Mouse (Mus musculus) neural tube, embryonic 12.5 days (tissue): ENCODE results near the gene Adora2a. TPM values are rescaled to one million over a fixed set of nuclear protein-coding genes. Genes with fewer than 3 reads are reported as not detected.
"Not testable (repeated sequence)": the region's sequence is repeated elsewhere in the genome, so short reads cannot be mapped to it uniquely, and the experiment has no call there.

Experiments used
- ATAC-seq: fragments of 200-750 bp; cut with Nextera tagmentation; 2 replicates; pipeline ENCODE4 v1.8.0; 2017; ENCODE audit warnings: low read depth, mild to moderate bottlenecking, moderate TSS enrichment, moderate library complexity; ENCODE audit not compliant: low FRiP score
- H3K27ac ChIP-seq: fragments of 300-500 bp; sonication (generic); 2 replicates; pipeline ENCODE4 v1.5.1; 2016
- H3K27me3 ChIP-seq: fragments of 300-500 bp; sonication (generic); replicated peaks from 2 replicates; pipeline ENCODE4 v1.6.1; 2016; ENCODE audit warnings: mild to moderate bottlenecking
- H3K36me3 ChIP-seq: fragments of 300-500 bp; sonication (generic); 2 replicates; pipeline ENCODE4 v1.6.1; 2016; ENCODE audit warnings: mild to moderate bottlenecking
- H3K4me1 ChIP-seq: fragments of 300-500 bp; sonication (generic); 2 replicates; pipeline ENCODE4 v1.6.1; 2016
- H3K4me2 ChIP-seq: fragments of 300-500 bp; sonication (generic); replicated peaks from 2 replicates; pipeline ENCODE4 v1.6.1; 2016; ENCODE audit warnings: mild to moderate bottlenecking
- H3K4me3 ChIP-seq: fragments of 300-500 bp; sonication (generic); 2 replicates; pipeline ENCODE4 v1.5.1; 2016
- H3K9ac ChIP-seq: fragments of 300-500 bp; sonication (generic); 2 replicates; pipeline ENCODE4 v1.6.1; 2016; ENCODE audit warnings: mild to moderate bottlenecking
- H3K9me3 ChIP-seq: fragments of 300-500 bp; sonication (generic); 2 replicates; pipeline ENCODE4 v1.6.1; 2016; ENCODE audit warnings: mild to moderate bottlenecking
- WGBS: fragments of 180-500 bp; shearing (Covaris S2); methylation state at CpG from one replicate; pipeline ENCODE4 v1.1.7; 2016; 5-methylcytosine and 5-hydroxymethylcytosine counted together
- polyA plus RNA-seq: library from polyadenylated mRNA; unstranded; fragments of >200 nt; fragmentation: Nextera tagmentation; extraction: Ambion mirVana; gene quantifications from 2 replicates; pipeline ENCODE4 v1.2.1, GENCODE M21; 2016

The Adora2a gene
- polyA plus RNA-seq, result 3.5 and 4.1 TPM in 2 replicates

DNA sequence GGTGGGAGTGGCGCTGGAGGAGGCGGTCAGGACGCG is at the start of gene Adora2a:
Gene Adora2a (plus strand): TSS at position 6 of the 36 bp plus-strand sequence.
- ATAC-seq, result no peak
- 3% methylated on average over 4 of the region's 4 CpGs for WGBS
- Histone ChIP-seq H3K4me1 (peaks cover 12% of the 10 kb centered on the region), H3K27me3 (peaks cover 40% of the 10 kb centered on the region), H3K4me2 (peak within 1 kb of the TSS; percentile 65), H3K4me3 (peak within 1 kb of the TSS; percentile 34), H3K36me3 (peaks cover 7% of the 10 kb centered on the region; the same call in 1 of the 2 replicates), H3K27ac (no peak within 1 kb of the TSS), H3K9ac (peak within 1 kb of the TSS; percentile 56), H3K9me3 (no peaks in the 10 kb centered on the region)

- no peaks in the 10 kb centered on the region for H3K9me3 ChIP-seq
- H3K4me1 ChIP-seq, result no peaks in the 10 kb centered on the region
- H3K9ac ChIP-seq, result no peak overlapping the region
- no peak for ATAC-seq
- no peak overlapping the region for H3K4me2 ChIP-seq
- 95% methylated on average over 4 of the region's 4 CpGs for WGBS
- no peak overlapping the region for H3K27ac ChIP-seq
- no peaks in the 10 kb centered on the region for H3K27me3 ChIP-seq
- H3K36me3 ChIP-seq, result peaks cover 57% of the 10 kb centered on the region
- no peak overlapping the region for H3K4me3 ChIP-seq
Measured at GRCm38 (mm10) chr10:75273020-75273419, 43.7 kb upstream of the Adora2a start.

DNA sequence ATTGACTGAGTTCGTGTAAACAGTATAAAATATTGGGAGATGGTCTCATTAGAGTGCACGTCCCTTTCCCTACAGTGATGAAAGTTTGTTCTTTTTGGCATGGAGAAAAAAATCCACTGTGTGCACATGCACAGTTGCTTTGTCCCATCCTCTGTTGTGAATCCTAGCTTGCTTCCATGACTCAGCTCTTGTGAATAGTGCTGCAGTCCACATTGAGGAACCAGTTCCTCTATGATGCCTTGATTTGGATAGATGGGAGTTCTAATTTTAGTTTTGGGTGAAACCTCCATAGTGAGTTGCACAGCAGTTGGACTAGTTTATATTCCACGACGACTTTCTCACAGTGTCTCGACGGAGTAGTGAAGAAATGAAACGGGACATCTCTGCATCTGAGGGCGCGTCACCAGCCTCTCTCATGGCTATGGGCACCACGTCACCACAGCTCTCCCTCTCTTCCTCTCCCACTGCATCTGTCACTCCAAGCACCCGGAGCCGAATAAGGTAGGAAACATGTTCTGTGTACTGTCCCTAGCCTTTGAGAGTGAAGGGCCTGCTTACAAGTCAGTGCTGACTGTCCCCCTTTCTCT is 40.2 kb upstream of the Adora2a start:
- H3K4me2 ChIP-seq, result no peak overlapping the region
- H3K9me3 ChIP-seq, result no peaks in the 10 kb centered on the region
- no peak for ATAC-seq
- H3K4me1 ChIP-seq, result no peaks in the 10 kb centered on the region
- no peak overlapping the region for H3K9ac ChIP-seq
- peaks cover 44% of the 10 kb centered on the region for H3K36me3 ChIP-seq
- WGBS, result 94% methylated on average over 12 of the region's 12 CpGs
- H3K27me3 ChIP-seq, result no peaks in the 10 kb centered on the region
- H3K27ac ChIP-seq, result no peak overlapping the region
- H3K4me3 ChIP-seq, result no peak overlapping the region

DNA sequence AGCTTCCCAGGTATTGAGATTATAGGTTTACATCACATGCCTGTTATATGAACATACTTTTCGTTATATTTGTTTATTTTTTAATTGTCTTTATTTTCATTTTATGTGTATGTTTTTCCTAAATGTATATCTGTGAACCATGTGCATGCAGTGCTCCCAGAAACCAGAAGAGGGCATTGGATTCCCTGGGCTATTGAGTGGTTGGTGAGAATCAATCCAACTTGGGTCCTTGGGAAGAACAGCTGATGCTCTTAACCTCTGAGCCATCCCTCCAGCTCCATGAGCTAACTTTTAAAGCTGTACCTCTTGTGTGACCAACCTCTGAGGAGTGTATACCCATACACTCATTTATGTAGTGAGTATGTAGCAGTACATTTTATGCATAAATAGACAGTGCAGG is 39.2 kb upstream of the Adora2a start:
- WGBS, result 78% methylated on average over 1 of the region's 1 CpGs
- H3K9me3 ChIP-seq, result no peaks in the 10 kb centered on the region
- no peak overlapping the region for H3K4me2 ChIP-seq
- H3K4me1 ChIP-seq, result no peaks in the 10 kb centered on the region
- H3K36me3 ChIP-seq, result peaks cover 39% of the 10 kb centered on the region
- 0 out of 2 replicates have a peak, but pooled peaks have one; percentile 29 for ATAC-seq
- no peaks in the 10 kb centered on the region for H3K27me3 ChIP-seq
- no peak overlapping the region for H3K4me3 ChIP-seq
- no peak overlapping the region for H3K27ac ChIP-seq
- H3K9ac ChIP-seq, result no peak overlapping the region

GRCm38 (mm10) chr10:75282648-75283047 is 34.0 kb upstream of the Adora2a start:
- Histone ChIP-seq H3K4me1 (no peaks in the 10 kb centered on the region), H3K27ac (no peak overlapping the region), H3K4me3 (no peak overlapping the region), H3K4me2 (no peak overlapping the region), H3K36me3 (peaks cover 31% of the 10 kb centered on the region), H3K9ac (no peak overlapping the region), H3K9me3 (no peaks in the 10 kb centered on the region), H3K27me3 (no peaks in the 10 kb centered on the region)
- ATAC-seq, result no peak
- 94% methylated on average over 5 of the region's 5 CpGs for WGBS

GRCm38 (mm10) chr10:75283821-75284220 is 32.9 kb upstream of the Adora2a start:
- Histone ChIP-seq H3K27ac (no peak overlapping the region), H3K9ac (no peak overlapping the region), H3K36me3 (peaks cover 26% of the 10 kb centered on the region), H3K4me2 (no peak overlapping the region), H3K27me3 (no peaks in the 10 kb centered on the region), H3K4me3 (no peak overlapping the region), H3K9me3 (no peaks in the 10 kb centered on the region), H3K4me1 (no peaks in the 10 kb centered on the region)
- 96% methylated on average over 3 of the region's 3 CpGs for WGBS
- ATAC-seq, result no peak

GRCm38 (mm10) chr10:75288579-75288978 is 28.1 kb upstream of the Adora2a start:
- ATAC-seq, result no peak
- H3K4me3 ChIP-seq, result no peak overlapping the region
- WGBS, result 89% methylated on average over 7 of the region's 7 CpGs
- H3K27ac ChIP-seq, result no peak overlapping the region
- peaks cover 12% of the 10 kb centered on the region; the same call in 1 of the 2 replicates for H3K36me3 ChIP-seq
- no peak overlapping the region for H3K9ac ChIP-seq
- no peaks in the 10 kb centered on the region for H3K4me1 ChIP-seq
- H3K9me3 ChIP-seq, result no peaks in the 10 kb centered on the region
- no peak overlapping the region for H3K4me2 ChIP-seq
- H3K27me3 ChIP-seq, result no peaks in the 10 kb centered on the region

DNA sequence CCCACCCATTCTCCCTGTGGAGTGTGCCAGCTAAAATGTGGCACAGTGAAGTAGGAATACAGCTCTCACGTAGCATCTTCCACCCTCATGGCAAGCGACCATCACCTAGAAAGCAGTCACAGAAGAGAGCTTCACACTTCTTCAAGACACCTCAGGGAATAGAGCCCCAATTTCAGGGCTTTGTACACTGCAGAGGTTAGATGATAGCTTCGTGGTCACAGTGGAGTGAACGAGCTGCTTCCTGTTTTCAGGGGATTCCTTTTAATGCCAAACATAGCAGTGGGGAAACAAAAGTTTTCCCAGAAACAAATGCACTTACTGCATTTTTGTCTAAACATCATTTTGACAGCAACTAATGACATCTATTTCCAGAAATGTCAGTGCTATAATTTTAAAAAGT is 27.3 kb upstream of the Adora2a start:
- no peak overlapping the region for H3K27ac ChIP-seq
- peaks cover 5% of the 10 kb centered on the region; the same call in 1 of the 2 replicates for H3K36me3 ChIP-seq
- no peak overlapping the region for H3K4me3 ChIP-seq
- H3K4me2 ChIP-seq, result no peak overlapping the region
- no peak for ATAC-seq
- no peaks in the 10 kb centered on the region for H3K27me3 ChIP-seq
- no peaks in the 10 kb centered on the region for H3K9me3 ChIP-seq
- no peak overlapping the region for H3K9ac ChIP-seq
- no peaks in the 10 kb centered on the region for H3K4me1 ChIP-seq
- 75% methylated on average over 4 of the region's 4 CpGs for WGBS

DNA sequence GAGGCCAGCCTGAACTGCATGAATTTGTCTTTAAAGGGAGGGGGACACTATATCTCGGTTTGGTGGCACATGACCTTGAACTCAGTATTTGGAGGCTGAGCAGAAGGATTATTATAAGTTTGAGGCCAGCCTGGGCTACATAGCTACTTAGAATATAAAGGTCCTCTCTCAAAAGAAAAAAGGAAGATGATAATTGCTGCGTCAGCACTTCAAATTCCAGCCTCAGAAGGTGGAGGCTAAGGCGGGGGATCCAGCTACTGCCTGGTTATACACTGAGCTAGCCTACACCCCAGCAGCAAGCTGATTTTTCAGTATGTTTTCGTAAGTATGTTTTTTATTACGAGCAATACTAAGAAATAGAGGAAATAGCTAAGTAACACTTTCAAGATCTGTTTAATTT is 26.0 kb upstream of the Adora2a start:
- Histone ChIP-seq H3K9me3 (no peaks in the 10 kb centered on the region), H3K27ac (no peak overlapping the region), H3K27me3 (no peaks in the 10 kb centered on the region), H3K9ac (no peak overlapping the region), H3K36me3 (peaks cover 3% of the 10 kb centered on the region; the same call in 1 of the 2 replicates), H3K4me2 (no peak overlapping the region), H3K4me3 (no peak overlapping the region), H3K4me1 (no peaks in the 10 kb centered on the region)
- 95% methylated on average over 5 of the region's 5 CpGs for WGBS
- ATAC-seq, result no peak

DNA sequence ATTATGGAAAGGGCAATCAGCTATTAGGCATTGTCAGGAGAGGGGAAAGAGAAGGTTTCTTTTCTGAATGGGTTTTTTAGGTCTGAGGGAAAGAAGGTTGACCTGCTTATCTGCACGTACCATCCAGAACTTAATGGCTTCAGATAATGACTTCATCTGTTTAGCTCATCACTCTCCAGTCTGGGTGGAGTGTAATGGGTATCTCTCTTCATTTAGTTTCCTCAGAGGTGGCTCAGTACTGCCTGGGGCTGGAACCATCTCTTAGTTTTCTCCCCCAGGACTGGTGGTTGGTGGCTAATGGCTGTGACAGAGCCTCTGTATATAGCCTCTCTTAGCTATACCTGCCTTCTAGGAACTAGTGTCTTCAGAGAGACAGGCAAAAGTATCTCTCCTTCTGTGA is 25.3 kb upstream of the Adora2a start:
- no peaks in the 10 kb centered on the region for H3K9me3 ChIP-seq
- H3K9ac ChIP-seq, result no peak overlapping the region
- 81% methylated on average over 1 of the region's 1 CpGs for WGBS
- no peaks in the 10 kb centered on the region for H3K27me3 ChIP-seq
- H3K4me1 ChIP-seq, result no peaks in the 10 kb centered on the region
- no peak overlapping the region for H3K27ac ChIP-seq
- H3K36me3 ChIP-seq, result peaks cover 3% of the 10 kb centered on the region; the same call in 1 of the 2 replicates
- H3K4me2 ChIP-seq, result no peak overlapping the region
- no peak for ATAC-seq
- no peak overlapping the region for H3K4me3 ChIP-seq

- not testable (repeated sequence) for H3K4me2 ChIP-seq, H3K4me1 ChIP-seq, H3K27ac ChIP-seq, ATAC-seq, H3K27me3 ChIP-seq, H3K36me3 ChIP-seq, H3K9me3 ChIP-seq, H3K9ac ChIP-seq, H3K4me3 ChIP-seq
- 93% methylated on average over 8 of the region's 8 CpGs for WGBS
Measured at GRCm38 (mm10) chr10:75292206-75292605, 24.5 kb upstream of the Adora2a start.

GRCm38 (mm10) chr10:75293288-75293687 is 23.4 kb upstream of the Adora2a start:
- Histone ChIP-seq H3K27me3 (no peaks in the 10 kb centered on the region), H3K27ac (no peak overlapping the region), H3K4me3 (no peak overlapping the region), H3K4me1 (no peaks in the 10 kb centered on the region), H3K4me2 (no peak overlapping the region), H3K9me3 (no peaks in the 10 kb centered on the region), H3K36me3 (peaks cover 3% of the 10 kb centered on the region; the same call in 1 of the 2 replicates), H3K9ac (no peak overlapping the region)
- ATAC-seq, result no peak
- 84% methylated on average over 3 of the region's 3 CpGs for WGBS

GRCm38 (mm10) chr10:75294362-75294761 is 22.3 kb upstream of the Adora2a start:
- peaks cover 9% of the 10 kb centered on the region; the same call in 1 of the 2 replicates for H3K36me3 ChIP-seq
- H3K4me3 ChIP-seq, result no peak overlapping the region
- no peaks in the 10 kb centered on the region for H3K9me3 ChIP-seq
- no peak overlapping the region for H3K4me2 ChIP-seq
- no peaks in the 10 kb centered on the region for H3K4me1 ChIP-seq
- H3K9ac ChIP-seq, result no peak overlapping the region
- no peak for ATAC-seq
- WGBS, result 77% methylated on average over 4 of the region's 4 CpGs
- H3K27ac ChIP-seq, result no peak overlapping the region
- no peaks in the 10 kb centered on the region for H3K27me3 ChIP-seq
